In genomic region chr11:33028920-33029319, GRCm38 (mm10) we compare ENCODE assay signal across 8 mouse cellular contexts.
DNase-seq lines count a peak whose midpoint lies in the region; ATAC-seq and TF ChIP-seq lines count a peak whose summit lies in the region.

No protein-coding gene starts in this region.

- intact Hi-C loops in left cerebral cortex, adult 2 months (cut with DNase I), result loop anchor here (2.0 to 5.0 kb wide), 2 partner anchors 68 to 118 kb away; partner anchors contain the start of gene Fgf18

- no peak overlapping the region for H3K27ac ChIP-seq in left cerebral cortex, adult 2 months
- no peak overlapping the region for H3K27ac ChIP-seq in stomach, postnatal 0 days (replicated peaks)

- peak; percentile 55 for TF ChIP-seq CTCF in left cerebral cortex, adult 2 months (IDR thresholded peaks at IDR 0.05)
- peak; percentile 77 for TF ChIP-seq CTCF in Patski (IDR thresholded peaks at IDR 0.05)
- TF ChIP-seq CTCF in stomach, postnatal 0 days (IDR thresholded peaks at IDR 0.05; ENCODE audit: low read depth), result peak; percentile 64

- POLR2A ChIA-PET in Patski (lab: Charles Lee), result no interaction called here

- H3K27me3 ChIP-seq in Patski, result no peaks in the 10 kb centered on the region
- H3K27me3 ChIP-seq in stomach, postnatal 0 days (ENCODE audit: control insufficient read depth, insufficient read depth, low read length), result no peaks in the 10 kb centered on the region

- in situ Hi-C loops in Patski (cut with MboI; ENCODE audit: low pct_unique_long_range_greater_than_20kb), result no loop called here

- DNase-seq in left cerebral cortex, adult 2 months (ENCODE audit: extremely low spot score in 1 of 2, low spot score in 2 of 2), result no peak
- no peak for DNase-seq in left cerebral cortex, adult 9 months (ENCODE audit: low spot score in 2 of 2)
- DNase-seq in Patski (ENCODE audit: low read depth, low spot score), result no peak
- peak; percentile 37 for DNase-seq in kidney, adult 18-20 months
- no peak for DNase-seq in stomach, postnatal 0 days (ENCODE audit: low spot score)
- no peak for DNase-seq in frontal cortex, postnatal 25 days (ENCODE audit: low spot score in 2 of 2)
- DNase-seq in urinary bladder, postnatal 25 days (ENCODE audit: low spot score), result no peak
- DNase-seq in cerebellum, adult 9-10 months, result no peak

- H3K4me1 ChIP-seq in stomach, postnatal 0 days (replicated peaks; ENCODE audit: control insufficient read depth, insufficient read depth), result no peaks in the 10 kb centered on the region

- CTCF ChIA-PET in Patski (lab: Charles Lee), result interaction anchor here (1.0 to 1.1 kb wide), 3 partner anchors 13 to 71 kb away, joined by 3 read pairs; no protein-coding TSS in a partner anchor

- H3K9me3 ChIP-seq in stomach, postnatal 0 days (ENCODE audit: control insufficient read depth, low read length), result no peaks in the 10 kb centered on the region

- TF ChIP-seq EP300 in stomach, postnatal 0 days (optimal IDR thresholded peaks at IDR 0.05), result no peak

- peak; percentile 57 for ATAC-seq in Patski
- no peak for ATAC-seq in stomach, postnatal 0 days (ENCODE audit: low FRiP score, low TSS enrichment)

- H3K4me3 ChIP-seq in left cerebral cortex, adult 2 months, result no peak overlapping the region
- no peak overlapping the region for H3K4me3 ChIP-seq in stomach, postnatal 0 days (ENCODE audit: low read depth, low read length)

- no peak overlapping the region for H3K9ac ChIP-seq in stomach, postnatal 0 days (ENCODE audit: low read length)

- H3K36me3 ChIP-seq in stomach, postnatal 0 days (ENCODE audit: control insufficient read depth, insufficient read depth, low read length), result no peaks in the 10 kb centered on the region

- H3K4me2 ChIP-seq in stomach, postnatal 0 days (replicated peaks; ENCODE audit: low read depth), result no peak overlapping the region
